Mouse (Mus musculus) kidney, postnatal 4 days (tissue): ENCODE results near the gene Tnk1.

Experiments
- DNase-seq, 2 experiments: peaks; one replicate each; pipeline ENCODE4 v3.0.0; 2021; ENCODE audit warnings: mixed read lengths in 2 of 2

Tnk1 gene

GRCm38 (mm10) chr11:69801379-69801977 is 57.1 kb downstream of the Tnk1 start, which contains the start of gene Fgf11:
Gene Fgf11, minus strand, starts transcription at chr11:69801857.
- peak; percentile 28 to 52 for DNase-seq
